Mouse (Mus musculus) bone marrow, adult 2 months (tissue): ENCODE measurements around the gene Rgl2. TPM values are rescaled to one million over a fixed set of nuclear protein-coding genes. Genes with fewer than 3 reads are reported as not detected.

Experiments
- H3K27ac ChIP-seq: fragments of 200-500 bp; 2 replicates; pipeline ENCODE4 v1.5.1; 2012; ENCODE audit warnings: low read depth, mild to moderate bottlenecking, control low read depth, inconsistent platforms, low read length; ENCODE audit not compliant: control insufficient read depth, poor library complexity, insufficient read depth
- H3K4me1 ChIP-seq: fragments of 200-500 bp; 2 replicates; pipeline ENCODE4 v1.6.1; 2011; ENCODE audit warnings: low read length; ENCODE audit not compliant: control insufficient read depth, insufficient read depth
- H3K4me3 ChIP-seq: fragments of 200-500 bp; replicated peaks from 2 replicates; pipeline ENCODE3; 2011; ENCODE audit warnings: mild to moderate bottlenecking, low read depth, low read length, control low read depth; ENCODE audit not compliant: control insufficient read depth
- CTCF ChIP-seq: fragments of 200-500 bp; IDR thresholded peaks from 2 replicates; pipeline ENCODE4 v1.5.1; 2011; ENCODE audit warnings: low read length, control low read depth; ENCODE audit not compliant: control insufficient read depth, insufficient read depth
- POLR2A ChIP-seq: fragments of 200-500 bp; IDR thresholded peaks from 2 replicates; pipeline ENCODE4 v1.6.1; 2011; ENCODE audit warnings: low read depth, mild to moderate bottlenecking, control low read depth, low read length, borderline replicate concordance; ENCODE audit not compliant: control insufficient read depth
- WGBS: fragments of 180-500 bp; shearing (Covaris S2); methylation state at CpG from one replicate; pipeline ENCODE4 v1.1.7; 2018; 5-methylcytosine and 5-hydroxymethylcytosine counted together
- polyA plus RNA-seq: library from polyadenylated mRNA; stranded (reverse); fragments of >200 nt; gene quantifications from 2 replicates; pipeline ENCODE4 v1.2.4, GENCODE M21; 2011; ENCODE audit warnings: low replicate concordance; ENCODE audit not compliant: missing spikeins, insufficient read depth, insufficient read length

Rgl2 gene
- polyA plus RNA-seq, 1 experiment = 173 TPM

- Histone ChIP-seq H3K4me3 (no peak overlapping the region), H3K4me1 (no peaks in the 10 kb centered on the region), H3K27ac (no peak overlapping the region)
- TF ChIP-seq POLR2A (no peak), CTCF (no peak)
- WGBS = 87% methylated on average over 17 of the region's 17 CpGs
Observed at GRCm38 (mm10) chr17:33965082-33965845, 35.9 kb downstream of the Rgl2 start.

- Histone ChIP-seq H3K4me3 (no peak overlapping the region), H3K27ac (no peak overlapping the region), H3K4me1 (no peaks in the 10 kb centered on the region)
- no peak for TF ChIP-seq CTCF
- TF ChIP-seq POLR2A = no peak
- 89% methylated on average over 16 of the region's 16 CpGs for WGBS
Observed at GRCm38 (mm10) chr17:33965846-33966550, 36.7 kb downstream of the Rgl2 start.

GRCm38 (mm10) chr17:33968489-33968888 lies 39.1 kb downstream of the Rgl2 start:
- no peak overlapping the region for H3K27ac ChIP-seq
- no peak overlapping the region for H3K4me3 ChIP-seq
- H3K4me1 ChIP-seq = no peaks in the 10 kb centered on the region
- WGBS = under 1% methylated on average over 9 of the region's 9 CpGs
- TF ChIP-seq POLR2A (no peak), CTCF (peak; percentile 92)

- no peak overlapping the region for H3K27ac ChIP-seq
- TF ChIP-seq POLR2A (no peak), CTCF (no peak)
- no peaks in the 10 kb centered on the region for H3K4me1 ChIP-seq
- no peak overlapping the region for H3K4me3 ChIP-seq
- 30% methylated on average over 5 of the region's 5 CpGs for WGBS
Observed at GRCm38 (mm10) chr17:33968927-33969326, 39.6 kb downstream of the Rgl2 start.

GRCm38 (mm10) chr17:33969394-33969793 lies 40.1 kb downstream of the Rgl2 start:
- no peak overlapping the region for H3K4me3 ChIP-seq
- no peak overlapping the region for H3K27ac ChIP-seq
- WGBS = 83% methylated on average over 4 of the region's 4 CpGs
- TF ChIP-seq CTCF (peak; percentile 42; the same call in 1 of the 2 replicates), POLR2A (no peak)
- no peaks in the 10 kb centered on the region for H3K4me1 ChIP-seq

GRCm38 (mm10) chr17:33972691-33973090 lies 43.3 kb downstream of the Rgl2 start:
- TF ChIP-seq POLR2A (no peak), CTCF (no peak)
- no peak overlapping the region for H3K4me3 ChIP-seq
- no peaks in the 10 kb centered on the region for H3K4me1 ChIP-seq
- no peak overlapping the region for H3K27ac ChIP-seq
- WGBS = 29% methylated on average over 1 of the region's 1 CpGs

- TF ChIP-seq POLR2A = no peak
- no peak for TF ChIP-seq CTCF
- 79% methylated on average over 3 of the region's 3 CpGs for WGBS
- H3K4me3 ChIP-seq = no peak overlapping the region
- H3K4me1 ChIP-seq = no peaks in the 10 kb centered on the region
- no peak overlapping the region for H3K27ac ChIP-seq
Observed at GRCm38 (mm10) chr17:33973572-33973971, 44.2 kb downstream of the Rgl2 start.

- Histone ChIP-seq H3K4me1 (peaks cover 6% of the 10 kb centered on the region), H3K4me3 (peak overlapping the region; percentile 63), H3K27ac (peak overlapping the region; percentile 93)
- no peak for TF ChIP-seq CTCF
- 0 out of 2 replicates have a peak, but pooled peaks have one; percentile 11 for TF ChIP-seq POLR2A
- WGBS = 6% methylated on average over 57 of the region's 57 CpGs
Observed at GRCm38 (mm10) chr17:33977861-33978557, 48.7 kb downstream of the Rgl2 start.
